Mouse (Mus musculus): ENCODE measurements at regions not wholly inside any gene's neighbourhood (a gene's known extent, or its start where the extent isn't known, plus 50 kb on each side); places are given as distances from the start of the nearest gene placed in this dataset.

DNA sequence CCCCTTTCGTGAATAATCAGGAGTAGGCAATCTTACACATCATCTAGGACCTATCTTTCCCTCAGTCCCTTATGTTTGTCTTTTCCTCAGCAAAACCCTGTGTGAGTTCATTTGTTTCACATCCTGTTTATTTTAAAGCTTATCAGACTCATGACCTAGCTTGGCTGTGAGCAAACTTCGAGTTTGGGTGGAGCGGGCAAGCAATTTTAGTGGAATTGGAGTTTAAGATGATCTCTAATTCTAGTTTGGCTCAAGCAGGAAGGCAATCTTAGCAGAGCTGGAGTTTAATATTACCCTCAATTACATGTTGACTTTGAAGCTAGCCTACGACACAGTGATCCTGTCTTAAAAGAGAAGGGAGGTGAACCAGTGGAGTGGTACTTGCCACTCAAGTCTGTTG lies 66.1 kb upstream of the Jak1 start:
- Histone ChIP-seq H3K4me1 (ENCODE audit: control insufficient read depth in 1 of 2, insufficient read depth in 2 of 2) (no peaks in the 10 kb centered on the region), H3K27ac (ENCODE audit: insufficient read depth, low read depth) (no peak overlapping the region)
- dilution Hi-C loops (cut with MboI; ENCODE audit: extremely low pct_ligation_motif_present, extremely low pct_unique_long_range_greater_than_20kb, low sequenced_read_pairs): no loop called here

DNA sequence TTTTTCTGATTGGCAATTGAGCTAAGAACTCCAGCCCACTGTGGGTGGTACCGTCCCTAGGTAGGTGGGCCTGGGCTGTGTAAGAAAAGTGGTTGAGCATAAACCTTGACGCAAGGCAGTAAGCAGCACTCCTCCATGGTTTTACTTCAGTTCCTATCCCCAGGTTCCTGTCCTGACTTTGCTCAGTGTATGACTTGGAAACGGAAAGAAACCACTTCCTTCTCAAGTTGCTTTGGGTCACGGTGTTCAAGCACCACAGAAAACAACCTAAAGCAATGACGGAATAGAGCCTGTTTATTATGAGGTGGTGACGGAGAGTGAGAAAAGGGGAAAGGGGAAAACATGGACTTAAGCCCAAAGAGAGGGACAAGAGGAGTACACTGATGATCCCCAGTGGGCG lies 64.0 kb upstream of the Jak1 start:
- Histone ChIP-seq H3K4me3 (replicated peaks in 1 of 3; ENCODE audit: low read depth in 2 of 3, low read length in 2 of 3, poor library complexity in 1 of 3) (no peak overlapping the region), H3K9ac (ENCODE audit: insufficient read depth, low read depth) (no peak overlapping the region), H3K4me2 (ENCODE audit: insufficient read depth, low read depth, poor library complexity, severe bottlenecking) (peak overlapping the region; percentile 18; the same call in 1 of the 2 replicates), H3K4me1 (ENCODE audit: control insufficient read depth in 1 of 2, insufficient read depth in 2 of 2) (no peaks in the 10 kb centered on the region), H3K79me2 (replicated peaks; ENCODE audit: control insufficient read depth, extremely low read depth, insufficient read depth, poor library complexity, severe bottlenecking) (no peaks in the 10 kb centered on the region), H3K9me3 (replicated peaks; ENCODE audit: low read length) (no peaks in the 10 kb centered on the region), H3K36me3 (replicated peaks in 1 of 2; ENCODE audit: control insufficient read depth in 1 of 2, insufficient read depth in 1 of 2, low read length in 1 of 2) (no peaks in the 10 kb centered on the region), H3K27me3 (replicated peaks) (no peaks in the 10 kb centered on the region), H3K27ac (ENCODE audit: insufficient read depth, low read depth) (no peak overlapping the region)
- in situ Hi-C loops (cut with MboI; ENCODE audit: low pct_ligation_motif_present, low pct_unique_long_range_greater_than_20kb, low sequenced_read_pairs): loop anchor here (10.0 kb wide), 1 partner anchor 164 kb away; no protein-coding TSS in a partner anchor
- DNase-seq (ENCODE audit: extremely low read depth): no peak
- dilution Hi-C loops (cut with MboI; ENCODE audit: extremely low pct_ligation_motif_present, extremely low pct_unique_long_range_greater_than_20kb, low sequenced_read_pairs): no loop called here
- TF ChIP-seq E2F4 (IDR thresholded peaks at IDR 0.05; ENCODE audit: insufficient replicate concordance, low read depth, low read length): no peak
- no peak for TF ChIP-seq EP300 (IDR thresholded peaks at IDR 0.05; ENCODE audit: low read length)
- TF ChIP-seq ZC3H11A (IDR thresholded peaks at IDR 0.05; ENCODE audit: low read depth, low read length): no peak
- TF ChIP-seq ELF1 (IDR thresholded peaks at IDR 0.05; ENCODE audit: low read depth, low read length): no peak
- TF ChIP-seq JUN (IDR thresholded peaks at IDR 0.05; ENCODE audit: insufficient read depth, low read depth, low read length): no peak
- no peak for TF ChIP-seq USF1 (IDR thresholded peaks at IDR 0.05; ENCODE audit: low read depth, low read length)
- TF ChIP-seq ZNF384 (IDR thresholded peaks at IDR 0.05; ENCODE audit: low read depth, low read length): no peak
- TF ChIP-seq SIN3A (IDR thresholded peaks at IDR 0.05; ENCODE audit: low read length): no peak
- TF ChIP-seq ZMIZ1 (IDR thresholded peaks at IDR 0.05; ENCODE audit: low read depth, low read length): no peak
- TF ChIP-seq POLR2A (IDR thresholded peaks at IDR 0.05; ENCODE audit: low read depth, low read length): no peak
- TF ChIP-seq RCOR1 (conservative IDR thresholded peaks at IDR 0.05; ENCODE audit: low read depth, low read length): no peak
- TF ChIP-seq TBP (conservative IDR thresholded peaks at IDR 0.05; ENCODE audit: low read depth, low read length): no peak
- TF ChIP-seq RAD21 (IDR thresholded peaks at IDR 0.05; ENCODE audit: low read depth, low read length): no peak
- no peak for TF ChIP-seq USF2 (conservative IDR thresholded peaks at IDR 0.05; ENCODE audit: low read depth, low read length)
- no peak for TF ChIP-seq IRF4 (IDR thresholded peaks at IDR 0.05; ENCODE audit: low read depth, low read length)
- TF ChIP-seq HCFC1 (IDR thresholded peaks at IDR 0.05; ENCODE audit: low read depth, low read length): no peak

More for the DNA sequence above, 66.1 kb upstream of the Jak1 start:
- no peak overlapping the region for H3K9ac ChIP-seq (ENCODE audit: insufficient read depth, low read depth)
- H3K27me3 ChIP-seq (replicated peaks): no peaks in the 10 kb centered on the region
- in situ Hi-C loops (cut with MboI; ENCODE audit: low pct_ligation_motif_present, low pct_unique_long_range_greater_than_20kb, low sequenced_read_pairs): no loop called here
- H3K9me3 ChIP-seq (replicated peaks; ENCODE audit: low read length): no peaks in the 10 kb centered on the region
- no peak overlapping the region for H3K4me3 ChIP-seq (replicated peaks in 1 of 3; ENCODE audit: low read depth in 2 of 3, low read length in 2 of 3, poor library complexity in 1 of 3)
- no peak for DNase-seq (ENCODE audit: extremely low read depth)
- no peak overlapping the region for H3K4me2 ChIP-seq (ENCODE audit: insufficient read depth, low read depth, poor library complexity, severe bottlenecking)
- no peaks in the 10 kb centered on the region for H3K79me2 ChIP-seq (replicated peaks; ENCODE audit: control insufficient read depth, extremely low read depth, insufficient read depth, poor library complexity, severe bottlenecking)
- no peak for TF ChIP-seq TBP (conservative IDR thresholded peaks at IDR 0.05; ENCODE audit: low read depth, low read length)
- TF ChIP-seq MAFK (IDR thresholded peaks at IDR 0.05; ENCODE audit: insufficient replicate concordance, low read length): no peak
- no peak for TF ChIP-seq GABPA (IDR thresholded peaks at IDR 0.05; ENCODE audit: insufficient replicate concordance, low read depth, low read length)
- TF ChIP-seq ZC3H11A (IDR thresholded peaks at IDR 0.05; ENCODE audit: low read depth, low read length): no peak
- no peak for TF ChIP-seq UBTF (IDR thresholded peaks at IDR 0.05; ENCODE audit: low read depth, low read length)
- TF ChIP-seq ETS1 (conservative IDR thresholded peaks at IDR 0.05; ENCODE audit: low read depth, low read length): no peak
- TF ChIP-seq NELFE (IDR thresholded peaks at IDR 0.05; ENCODE audit: low read depth, low read length): no peak
- no peak for TF ChIP-seq RAD21 (IDR thresholded peaks at IDR 0.05; ENCODE audit: low read depth, low read length)
- no peak for TF ChIP-seq PAX5 (IDR thresholded peaks at IDR 0.05; ENCODE audit: low read length)
- no peak for TF ChIP-seq NRF1 (IDR thresholded peaks at IDR 0.05; ENCODE audit: low read depth, low read length)
- TF ChIP-seq CHD2 (IDR thresholded peaks at IDR 0.05; ENCODE audit: low read length): no peak
- TF ChIP-seq MYC (IDR thresholded peaks at IDR 0.05; ENCODE audit: low read depth, low read length): no peak
- TF ChIP-seq POLR2AphosphoS2 (IDR thresholded peaks at IDR 0.05; ENCODE audit: low read depth, low read length): no peak
- TF ChIP-seq HCFC1 (IDR thresholded peaks at IDR 0.05; ENCODE audit: low read depth, low read length): no peak
- TF ChIP-seq E2F4 (IDR thresholded peaks at IDR 0.05; ENCODE audit: insufficient replicate concordance, low read depth, low read length): no peak
- TF ChIP-seq EP300 (IDR thresholded peaks at IDR 0.05; ENCODE audit: low read length): no peak
- H3K36me3 ChIP-seq (replicated peaks in 1 of 2; ENCODE audit: control insufficient read depth in 1 of 2, insufficient read depth in 1 of 2, low read length in 1 of 2): no peaks in the 10 kb centered on the region
